Mouse (Mus musculus) cerebellum, postnatal 36 days (tissue): ENCODE results near the gene Zfp326.

Source experiments
- DNase-seq, 2 experiments: peaks; one replicate each; pipeline ENCODE4 v3.0.0; 2021 to 2022; ENCODE audit warnings: mixed read lengths in 2 of 2

The Zfp326 gene

GRCm38 (mm10) chr5:105867841-105868447 lies 8.4 kb upstream of the Zfp326 start:
- DNase-seq: no peak

GRCm38 (mm10) chr5:105868593-105868992 lies 7.8 kb upstream of the Zfp326 start:
- peak; percentile 83 to 85 for DNase-seq

- no peak for DNase-seq
Measured at GRCm38 (mm10) chr5:105869739-105870138, 6.6 kb upstream of the Zfp326 start.

- no peak for DNase-seq
Measured at GRCm38 (mm10) chr5:105871140-105871539, 5.2 kb upstream of the Zfp326 start.

- no peak for DNase-seq
Measured at GRCm38 (mm10) chr5:105872176-105872575, 4.2 kb upstream of the Zfp326 start.

GRCm38 (mm10) chr5:105872916-105873315 lies 3.4 kb upstream of the Zfp326 start:
- no peak for DNase-seq

GRCm38 (mm10) chr5:105873774-105874173 lies 2.6 kb upstream of the Zfp326 start:
- no peak for DNase-seq

- DNase-seq: no peak
Measured at GRCm38 (mm10) chr5:105874476-105874875, 1.9 kb upstream of the Zfp326 start.

GRCm38 (mm10) chr5:105876925-105877774 lies 785 bp downstream of the Zfp326 start:
- DNase-seq: peak; percentile 34 to 45

GRCm38 (mm10) chr5:105887317-105887716 lies 11.0 kb downstream of the Zfp326 start:
- no peak for DNase-seq

- no peak for DNase-seq
Measured at GRCm38 (mm10) chr5:105898161-105898560, 21.8 kb downstream of the Zfp326 start.

- no peak for DNase-seq
Measured at GRCm38 (mm10) chr5:105909209-105909608, 32.8 kb downstream of the Zfp326 start.

- no peak for DNase-seq
Measured at GRCm38 (mm10) chr5:105909671-105910070, 33.3 kb downstream of the Zfp326 start.

- DNase-seq: no peak
Measured at GRCm38 (mm10) chr5:105911498-105911897, 35.1 kb downstream of the Zfp326 start.

GRCm38 (mm10) chr5:105917398-105917797 lies 41.0 kb downstream of the Zfp326 start:
- no peak for DNase-seq

- no peak for DNase-seq
Measured at GRCm38 (mm10) chr5:105918289-105918688, 41.9 kb downstream of the Zfp326 start.

GRCm38 (mm10) chr5:105922818-105923487 lies 46.6 kb downstream of the Zfp326 start:
- DNase-seq: no peak

- no peak for DNase-seq
Measured at GRCm38 (mm10) chr5:105924347-105924746, 48.0 kb downstream of the Zfp326 start.

- DNase-seq: no peak
Measured at GRCm38 (mm10) chr5:105925568-105926255, 49.3 kb downstream of the Zfp326 start.

- peak in 1 of 2 experiments; percentile 32 for DNase-seq
Measured at GRCm38 (mm10) chr5:105930282-105930681, 53.9 kb downstream of the Zfp326 start.

GRCm38 (mm10) chr5:105932392-105932791 lies 56.0 kb downstream of the Zfp326 start:
- no peak for DNase-seq

GRCm38 (mm10) chr5:105941951-105942350 lies 65.6 kb downstream of the Zfp326 start:
- no peak for DNase-seq
